Mouse (Mus musculus): ENCODE measurements around the gene Arhgef26.
A peak's percentile ranks its signal among the peaks of the same experiment; 100 is the strongest.

Arhgef26 gene

DNA sequence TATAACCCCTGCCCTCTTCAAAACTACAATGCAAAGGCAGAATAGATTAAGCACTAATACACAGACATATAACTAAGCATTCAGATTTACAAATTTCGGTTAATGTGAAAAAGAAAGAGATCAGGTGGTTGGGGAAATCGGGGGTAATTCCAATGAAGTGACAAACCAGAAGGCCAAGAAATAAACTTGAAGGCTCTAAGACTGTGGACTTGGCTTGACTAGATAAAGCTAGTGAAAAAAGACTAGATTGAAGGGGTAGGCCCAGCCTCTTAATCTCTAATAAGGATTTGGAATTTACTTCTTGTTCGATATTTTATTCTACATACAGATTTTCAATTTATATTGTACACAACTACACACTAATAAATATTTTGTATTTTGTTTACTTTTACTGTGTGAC lies at the start of gene Arhgef26:
Arhgef26 (plus strand) TSS at position 301 of the 400 bp plus-strand sequence.
- DNase-seq (ENCODE audit: low read depth, low spot score): no peak

DNA sequence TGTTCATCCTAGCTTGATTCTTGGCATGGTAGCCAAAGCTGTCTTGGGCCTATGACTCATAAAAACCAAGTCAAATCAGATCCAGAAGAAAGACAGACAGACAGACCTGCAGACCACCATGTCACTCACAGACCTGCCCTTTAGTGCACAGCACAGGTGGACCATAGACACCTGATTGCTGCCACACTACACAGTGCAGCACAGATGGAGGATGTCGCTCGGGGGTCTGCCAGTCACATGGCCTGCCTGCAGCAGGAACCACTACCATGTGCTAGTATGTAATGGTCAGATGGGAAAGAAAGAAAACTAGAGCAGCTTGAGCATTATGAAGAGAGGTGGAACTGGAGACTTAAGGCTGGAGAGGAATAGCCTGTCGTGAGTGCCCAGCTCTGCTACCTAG lies 27.7 kb upstream of the Arhgef26 start:
- no peak for DNase-seq (ENCODE audit: low read depth, low spot score)

DNA sequence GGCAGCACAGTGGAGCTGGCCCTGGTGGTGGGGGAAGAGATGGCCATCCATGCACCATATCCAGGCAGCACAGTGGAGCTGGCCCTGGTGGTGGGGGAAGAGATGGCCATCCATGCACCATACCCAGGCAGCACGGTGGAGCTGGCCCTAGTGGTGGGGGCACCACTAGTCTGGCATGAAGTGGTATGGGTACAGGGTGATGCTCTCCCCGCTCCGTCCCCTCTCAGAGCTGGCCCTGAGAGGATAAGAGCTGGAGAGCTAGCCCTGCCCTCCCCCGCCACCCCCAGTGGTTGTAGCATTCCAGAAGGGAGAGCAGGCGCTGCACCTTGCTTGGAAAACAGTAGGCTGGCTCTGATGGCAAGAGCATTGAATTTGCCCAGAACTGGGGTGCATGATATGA lies 26.9 kb upstream of the Arhgef26 start:
- no peak for DNase-seq (ENCODE audit: low read depth, low spot score)

DNA sequence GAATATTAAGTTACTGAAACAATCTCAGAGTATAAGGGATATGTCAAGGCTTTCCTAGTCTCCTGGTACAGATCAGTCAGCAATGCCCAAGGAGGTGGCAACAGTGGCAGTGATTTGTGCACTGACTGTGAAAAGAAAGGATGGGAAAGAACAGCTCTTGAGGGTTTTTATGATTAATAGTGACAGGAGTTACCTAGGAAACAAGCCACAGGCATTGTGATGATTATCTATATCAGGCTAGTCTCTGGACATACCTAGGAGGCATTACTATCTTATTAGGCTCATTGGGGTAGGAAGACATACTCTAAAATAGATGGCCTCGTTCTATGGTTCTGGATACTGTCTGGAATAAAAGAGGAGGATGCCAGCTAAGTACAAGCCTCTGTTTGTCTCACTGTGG lies 13.4 kb upstream of the Arhgef26 start:
- no peak for DNase-seq (ENCODE audit: low read depth, low spot score)

DNA sequence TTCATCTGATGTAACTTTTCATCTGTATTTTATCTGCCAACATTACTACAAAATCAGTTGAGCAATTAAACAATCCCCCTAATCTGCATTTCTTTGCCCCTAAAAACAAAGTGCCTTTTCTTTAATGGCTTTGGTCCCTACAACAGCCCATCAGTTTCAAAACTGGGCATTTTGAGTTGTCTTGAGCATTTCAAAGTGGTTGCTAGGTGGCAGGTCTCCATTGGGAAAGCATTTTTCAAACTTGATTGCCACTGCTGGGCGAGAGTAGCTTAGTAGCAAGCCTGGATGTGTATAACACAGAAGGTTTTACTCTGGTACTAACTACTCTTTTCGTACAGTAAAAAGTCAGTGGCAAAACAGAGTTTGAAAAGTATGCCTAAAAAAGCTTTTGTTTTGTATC lies 10.2 kb upstream of the Arhgef26 start:
- DNase-seq (ENCODE audit: low read depth, low spot score): no peak

DNA sequence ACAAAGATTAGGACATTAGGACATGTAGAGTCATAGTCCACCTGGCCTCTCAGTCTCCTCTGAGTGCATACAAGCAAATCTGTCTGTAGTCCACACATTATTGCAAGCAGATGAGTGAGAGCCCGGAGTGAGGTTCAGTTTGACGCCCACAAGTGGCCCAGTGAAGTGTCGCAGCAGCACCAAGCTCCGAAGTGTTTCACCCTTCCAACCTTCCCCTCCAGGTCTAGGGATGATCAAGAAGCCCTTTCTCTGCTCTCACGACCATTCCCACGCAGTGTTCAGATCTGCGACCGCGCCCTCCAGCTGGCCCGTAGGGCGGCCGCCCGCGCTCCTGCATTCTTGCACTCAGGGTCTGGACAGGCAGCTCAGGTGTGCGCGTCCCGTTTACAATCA lies 313 bp downstream of the Arhgef26 start:
- DNase-seq (ENCODE audit: low read depth, low spot score): no peak

DNA sequence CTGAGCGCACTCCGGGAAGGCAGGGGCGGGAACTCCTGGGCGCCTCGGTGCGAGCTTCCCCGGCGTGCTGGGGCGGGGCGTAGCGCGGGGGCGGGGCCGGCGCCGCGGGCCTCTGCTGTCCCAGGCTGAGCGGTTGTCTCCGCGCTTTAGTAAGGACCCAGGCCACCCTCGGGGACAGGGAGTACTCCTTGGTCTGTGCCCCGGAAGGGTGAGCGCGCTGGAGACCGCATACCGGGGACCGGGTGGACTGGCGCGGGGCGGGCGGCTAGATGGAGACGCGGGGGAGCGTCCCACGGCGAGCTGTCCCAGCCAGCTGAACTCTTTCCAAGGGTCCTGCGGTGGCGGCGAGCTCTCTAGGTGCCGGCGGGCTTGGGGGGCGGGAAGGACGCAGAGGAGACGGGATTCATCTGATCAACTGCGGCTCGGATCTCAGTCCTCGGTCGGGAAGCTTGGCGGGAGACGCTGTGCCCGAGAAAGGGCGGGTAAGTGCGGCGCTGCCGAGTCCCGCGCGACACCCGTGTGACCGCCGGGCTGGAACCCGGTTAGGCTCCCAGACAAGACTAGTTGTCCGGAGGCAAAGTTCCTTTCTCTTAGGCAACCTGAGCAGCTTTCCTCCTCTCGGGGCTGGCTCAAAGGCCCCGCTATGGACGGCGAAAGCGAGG lies 841 bp downstream of the Arhgef26 start:
- peak; percentile 46 for DNase-seq (ENCODE audit: low read depth, low spot score)

DNA sequence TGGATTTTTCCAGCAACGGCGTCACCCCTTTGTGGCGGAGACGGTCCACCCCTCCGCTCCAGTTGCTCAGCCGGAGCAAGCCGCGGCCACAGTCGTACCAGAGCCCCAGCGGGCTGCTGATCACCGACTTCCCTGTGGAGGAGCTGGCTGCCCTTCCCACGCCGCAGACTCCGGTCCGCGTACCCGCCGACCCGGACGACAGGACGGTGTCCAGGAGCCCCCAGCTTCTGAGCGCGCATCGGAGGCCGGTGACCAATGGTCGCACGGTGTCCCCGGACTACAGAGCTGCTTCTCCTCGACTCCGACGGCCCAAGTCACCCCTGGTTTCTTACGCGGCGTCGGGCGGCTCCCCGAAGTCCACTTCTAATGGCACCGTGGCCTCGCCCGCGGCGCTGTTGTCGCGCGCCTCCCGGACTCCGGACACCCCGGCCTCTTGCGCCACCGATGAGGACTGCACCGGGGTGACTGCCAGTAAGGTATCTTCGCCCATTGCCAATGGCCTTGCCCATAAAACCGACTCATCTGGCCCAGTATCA lies 1.4 kb downstream of the Arhgef26 start:
- DNase-seq (ENCODE audit: low read depth, low spot score): peak; percentile 17

DNA sequence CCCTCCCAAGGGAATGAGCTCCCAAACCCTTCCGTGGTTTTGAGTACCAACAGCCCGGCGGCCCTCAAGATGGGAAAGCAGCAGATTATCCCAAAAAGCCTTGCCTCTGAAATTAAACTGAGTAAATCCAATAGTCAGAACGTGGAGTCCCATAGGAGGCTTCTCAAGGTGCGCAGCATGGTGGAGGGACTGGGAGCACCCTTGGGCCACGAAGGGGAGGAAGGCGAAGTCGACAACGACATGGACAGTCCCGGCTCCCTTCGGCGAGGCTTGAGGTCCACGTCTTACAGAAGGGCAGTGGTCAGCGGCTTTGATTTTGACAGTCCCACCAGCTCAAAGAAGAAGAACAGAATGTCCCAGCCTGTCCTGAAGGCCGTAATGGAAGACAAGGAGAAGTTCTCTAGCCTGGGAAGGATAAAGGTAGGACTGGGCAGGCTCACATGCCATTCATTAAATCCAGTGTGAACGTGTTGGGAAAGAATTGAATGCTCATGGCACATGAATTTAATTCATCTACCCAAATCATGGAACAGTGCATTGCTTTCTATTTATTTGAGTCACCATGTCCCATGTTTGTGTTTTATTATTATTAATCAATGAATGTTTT lies 2.1 kb downstream of the Arhgef26 start:
- DNase-seq (ENCODE audit: low read depth, low spot score): no peak

DNA sequence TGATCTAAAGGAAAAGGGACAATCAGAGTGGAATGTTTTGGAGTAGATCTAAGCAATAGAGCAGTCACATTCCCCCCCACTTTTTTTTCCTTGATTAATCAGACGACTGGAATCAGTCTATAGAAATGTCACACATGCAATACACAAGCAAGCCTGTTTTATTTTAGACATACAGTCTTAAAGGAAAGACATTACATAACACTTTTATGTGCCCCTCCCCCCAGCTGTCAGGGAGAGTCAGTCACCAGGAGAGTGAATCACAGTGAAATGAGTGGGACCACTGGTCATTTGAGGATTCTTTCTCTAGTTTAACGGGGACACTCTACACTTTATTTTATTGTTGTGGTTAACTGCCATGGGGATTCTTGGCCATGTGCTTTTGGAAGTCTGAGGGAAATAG lies 2.7 kb downstream of the Arhgef26 start:
- no peak for DNase-seq (ENCODE audit: low read depth, low spot score)

DNA sequence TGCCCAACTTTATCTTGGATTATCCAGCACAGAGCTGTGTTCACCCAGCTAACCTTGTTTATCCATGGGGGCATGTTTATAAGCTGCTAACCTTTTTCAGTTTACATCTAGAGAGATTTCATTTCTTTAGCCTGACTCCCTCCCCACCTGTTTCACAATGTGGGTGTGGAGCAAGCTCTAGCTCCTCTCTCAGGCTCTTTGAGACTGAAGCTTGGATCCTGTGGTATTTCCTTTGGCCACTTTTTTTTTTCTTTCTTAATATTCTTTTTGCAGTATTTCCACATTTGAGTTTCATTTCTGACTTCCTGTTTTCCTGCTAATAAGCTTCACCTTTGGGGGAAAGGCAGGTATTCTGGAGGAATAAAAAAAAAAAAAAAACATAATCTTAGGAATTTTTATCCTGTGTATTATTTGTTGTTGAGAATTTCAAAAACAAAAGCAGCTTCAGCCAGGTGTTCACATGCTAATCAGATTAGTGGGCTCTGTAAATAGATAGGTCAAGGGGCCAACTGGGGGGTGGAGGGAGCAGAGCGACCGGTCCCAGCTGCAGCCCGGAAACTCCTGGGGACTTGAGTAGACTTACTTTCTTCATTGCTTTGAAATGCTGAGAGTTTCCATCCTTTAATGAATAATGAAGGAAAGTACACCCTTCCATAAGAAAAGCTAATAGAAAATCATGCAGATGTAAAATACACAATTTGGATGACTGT lies 3.5 kb downstream of the Arhgef26 start:
- DNase-seq (ENCODE audit: low read depth, low spot score): peak; percentile 20

DNA sequence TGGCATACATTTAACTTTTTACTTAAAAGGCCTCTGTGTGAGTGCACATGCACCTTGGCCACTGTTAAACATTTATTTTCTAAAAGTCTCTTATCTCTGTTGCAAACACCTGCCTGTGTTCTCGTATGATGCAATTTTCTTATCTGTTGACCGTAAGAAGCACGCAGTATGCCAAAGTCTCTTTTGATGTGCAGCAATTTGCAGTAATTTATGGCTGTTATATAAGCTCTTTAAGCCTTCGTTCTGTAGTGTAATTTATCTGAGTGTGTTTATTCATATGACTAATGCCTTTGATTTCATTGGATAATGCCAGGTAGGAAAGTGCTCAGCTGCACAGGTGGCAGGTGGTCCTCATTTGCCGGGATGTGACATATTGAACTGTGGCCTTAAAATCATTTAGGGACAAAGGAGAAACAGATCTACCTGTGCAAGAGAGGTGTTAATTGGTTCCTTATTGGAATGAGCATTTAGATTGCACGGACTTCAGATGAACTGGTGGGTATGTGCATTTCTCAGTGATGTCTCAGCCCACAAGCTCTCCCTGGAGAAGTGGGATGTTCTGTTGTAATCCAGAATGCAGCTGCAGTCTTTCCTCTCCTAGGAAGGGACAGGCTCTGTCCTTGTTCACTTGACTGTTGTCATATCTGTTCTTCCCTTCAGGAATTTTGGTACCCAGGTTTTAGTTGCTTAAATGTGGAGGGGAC lies 10.5 kb downstream of the Arhgef26 start:
- no peak for DNase-seq (ENCODE audit: low read depth, low spot score)

DNA sequence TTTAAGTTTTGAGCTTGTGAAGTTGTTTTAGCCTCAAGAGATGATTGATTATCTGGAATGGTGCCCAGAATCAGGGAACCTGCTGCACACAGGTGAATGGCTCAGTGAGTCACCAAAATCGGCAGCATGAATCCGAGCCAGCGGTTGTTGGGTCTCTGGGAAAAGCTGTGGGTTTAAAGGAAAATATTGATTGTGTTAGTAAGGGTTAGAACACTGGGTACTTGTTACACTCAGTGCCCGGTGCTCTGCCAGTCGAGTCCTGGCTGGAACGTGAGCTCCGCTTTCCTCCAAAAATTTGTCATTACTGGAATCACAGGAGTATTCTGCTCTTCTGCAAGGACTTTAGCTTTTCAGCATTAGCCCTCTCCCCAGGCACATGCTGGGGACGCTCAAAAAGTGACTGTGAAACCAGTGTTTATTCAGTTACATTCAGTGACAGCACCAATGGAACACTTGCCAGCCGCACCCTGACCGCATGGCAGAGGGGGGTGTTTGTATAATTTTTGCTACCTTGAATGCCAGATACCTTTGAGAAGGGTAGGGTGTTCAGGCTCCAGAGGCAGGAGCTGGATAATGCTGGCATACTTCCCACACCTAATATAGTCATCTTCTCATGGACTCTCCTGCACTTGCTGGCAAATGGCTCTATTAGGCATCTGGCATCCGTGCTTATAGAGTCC lies 11.2 kb downstream of the Arhgef26 start:
- DNase-seq (ENCODE audit: low read depth, low spot score): no peak

DNA sequence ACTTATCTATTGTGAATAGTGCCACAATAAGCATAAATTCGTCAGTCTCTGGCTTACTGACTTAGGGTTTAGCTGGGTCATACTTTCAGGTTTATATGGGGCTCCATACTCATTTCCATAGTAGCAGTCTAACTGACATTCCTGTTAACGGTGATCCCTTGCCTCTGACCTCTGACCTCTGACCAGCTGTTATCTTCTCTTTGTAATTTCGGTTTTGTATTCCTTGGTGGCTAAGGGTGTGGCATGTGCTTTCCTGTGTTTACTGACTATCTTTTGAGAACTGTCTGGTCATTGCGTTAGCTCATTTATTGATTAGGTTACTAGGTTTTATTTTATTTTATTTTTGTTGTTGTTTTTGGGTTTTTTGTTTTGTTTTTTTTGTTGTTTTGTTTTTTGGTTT lies 13.9 kb downstream of the Arhgef26 start:
- DNase-seq (ENCODE audit: low read depth, low spot score): no peak

DNA sequence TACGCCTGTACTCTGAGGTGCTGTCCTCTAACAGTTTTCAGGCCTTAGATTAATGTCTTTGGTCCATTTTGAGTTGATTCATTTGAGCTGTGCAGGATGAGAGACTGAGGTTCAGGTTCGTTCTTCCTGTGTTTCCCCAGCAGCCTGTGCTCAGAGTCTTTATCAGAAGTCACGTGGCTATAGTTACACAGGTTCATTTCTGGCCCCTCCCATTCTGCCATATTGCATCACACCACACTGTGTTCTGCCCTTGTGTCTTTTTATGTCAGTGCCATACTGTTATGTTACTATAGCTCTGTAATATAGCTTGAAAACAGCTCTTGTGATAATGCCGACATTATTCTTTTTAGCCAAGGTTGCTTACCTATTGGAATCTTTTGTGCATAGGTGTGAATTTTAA lies 14.7 kb downstream of the Arhgef26 start:
- no peak for DNase-seq (ENCODE audit: low read depth, low spot score)

DNA sequence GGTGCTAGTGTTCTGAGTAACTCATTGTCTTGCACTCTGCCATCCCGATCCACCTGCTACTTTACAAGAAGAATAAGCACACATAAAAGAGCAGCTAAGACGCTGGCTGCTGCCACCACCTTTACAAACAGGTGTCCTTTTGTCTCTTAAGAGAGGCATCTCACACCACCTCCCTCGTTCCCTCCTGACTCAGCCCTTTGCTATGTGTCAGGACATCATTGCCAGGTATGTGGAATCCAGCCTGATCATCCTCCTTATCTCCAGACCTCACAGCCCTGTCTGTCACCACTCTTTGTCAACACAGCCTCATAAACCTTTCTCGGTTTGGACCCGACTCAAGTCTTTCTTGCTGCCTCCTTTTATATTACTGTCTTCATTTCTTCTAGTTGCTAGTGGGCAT lies 29.7 kb downstream of the Arhgef26 start:
- no peak for DNase-seq (ENCODE audit: low read depth, low spot score)

DNA sequence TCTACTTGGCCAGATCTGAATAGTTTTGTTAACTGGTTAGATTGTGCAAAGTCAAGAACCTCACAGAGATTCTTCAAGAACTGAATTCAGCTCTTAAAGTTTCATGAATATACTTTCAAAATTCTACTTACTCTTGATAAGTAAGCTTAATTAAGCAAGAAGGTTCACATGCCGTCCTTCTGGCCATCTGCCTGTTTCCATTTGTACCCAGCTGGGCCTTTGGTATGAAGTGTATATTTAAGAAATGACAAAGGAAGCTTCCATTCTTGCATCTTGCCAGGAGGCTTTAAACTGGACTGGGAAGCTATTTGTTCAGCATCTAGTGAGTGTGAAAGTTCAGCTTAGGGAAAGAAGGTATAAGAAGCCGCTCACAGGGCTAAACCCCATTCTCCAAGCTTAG lies 34.7 kb downstream of the Arhgef26 start:
- DNase-seq (ENCODE audit: low read depth, low spot score): no peak

DNA sequence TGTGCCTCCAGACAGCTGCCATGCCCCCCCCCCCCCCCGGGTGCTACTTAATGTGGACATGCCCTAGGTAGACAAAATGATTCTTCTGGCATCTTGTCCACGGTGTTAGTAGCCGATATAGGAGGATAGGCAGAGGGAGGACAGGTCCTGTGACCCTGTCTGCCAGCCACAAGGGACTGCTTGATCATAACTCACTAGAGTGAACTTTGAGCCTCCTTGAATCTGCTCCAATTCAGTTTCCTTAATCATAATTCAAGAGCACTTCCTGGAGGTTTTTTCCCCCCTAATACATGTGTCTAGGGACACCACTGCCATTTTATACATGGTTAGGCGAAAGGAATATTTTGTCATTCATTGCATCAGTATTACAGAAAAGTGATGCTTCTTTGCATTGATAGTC lies 36.2 kb downstream of the Arhgef26 start:
- DNase-seq (ENCODE audit: low read depth, low spot score): no peak

DNA sequence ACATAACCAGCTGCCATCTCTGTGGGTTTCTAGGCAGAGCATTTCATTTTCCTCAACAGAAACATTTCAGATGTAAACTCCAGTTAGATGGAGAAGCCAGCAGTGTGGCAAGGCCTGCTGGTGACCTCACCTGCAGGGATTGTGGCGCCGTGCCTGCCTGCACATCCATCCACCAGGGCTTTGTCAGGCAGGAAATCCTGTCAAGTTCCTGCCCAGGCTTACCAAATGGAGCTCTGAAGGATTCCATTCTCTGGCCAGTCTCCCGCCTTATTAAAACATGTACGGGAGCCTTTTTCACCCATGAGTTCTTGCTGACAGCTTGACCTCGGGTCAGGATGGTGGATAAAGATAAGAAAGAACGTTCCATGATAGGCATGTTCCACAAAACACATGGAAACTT lies 36.7 kb downstream of the Arhgef26 start:
- DNase-seq (ENCODE audit: low read depth, low spot score): no peak

DNA sequence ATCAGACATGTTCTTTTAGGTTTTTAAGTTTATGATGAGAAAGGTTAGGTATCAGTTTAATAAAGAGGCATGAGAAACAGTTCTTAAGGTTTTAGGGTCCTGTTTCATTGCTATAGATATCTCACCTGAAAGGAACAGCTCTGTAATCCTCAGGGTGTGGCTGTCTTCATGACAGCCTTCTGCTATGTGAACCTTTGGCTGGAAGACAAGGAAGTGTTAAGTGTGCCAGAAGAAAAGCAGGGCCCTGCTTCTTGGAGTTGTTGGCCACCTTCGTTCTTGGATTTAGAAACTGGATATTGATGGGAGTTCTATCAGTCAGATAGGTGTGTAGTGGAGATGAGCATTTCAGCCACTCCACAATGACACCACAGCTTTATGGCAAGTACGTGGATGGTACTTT lies 38.6 kb downstream of the Arhgef26 start:
- no peak for DNase-seq (ENCODE audit: low read depth, low spot score)

DNA sequence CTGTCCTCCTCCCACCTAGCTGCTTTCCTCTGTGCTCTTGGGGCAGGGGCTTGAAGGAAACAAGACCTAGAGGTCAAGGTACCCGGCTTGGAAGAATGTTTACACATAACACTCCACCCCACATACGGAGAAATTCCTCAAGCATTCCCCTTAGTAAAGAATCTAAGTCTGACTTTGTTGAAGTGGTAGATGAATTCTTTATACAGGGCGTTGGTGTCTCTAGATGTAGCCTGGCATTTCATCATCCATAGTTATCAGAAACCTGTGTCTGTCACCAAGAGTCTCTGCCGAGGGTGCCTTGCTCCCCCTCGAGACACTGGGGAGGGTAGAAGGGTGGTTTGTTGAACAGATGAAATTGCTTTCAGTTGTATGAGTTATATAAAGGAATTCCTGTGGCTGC lies 41.8 kb downstream of the Arhgef26 start:
- DNase-seq (ENCODE audit: low read depth, low spot score): no peak

DNA sequence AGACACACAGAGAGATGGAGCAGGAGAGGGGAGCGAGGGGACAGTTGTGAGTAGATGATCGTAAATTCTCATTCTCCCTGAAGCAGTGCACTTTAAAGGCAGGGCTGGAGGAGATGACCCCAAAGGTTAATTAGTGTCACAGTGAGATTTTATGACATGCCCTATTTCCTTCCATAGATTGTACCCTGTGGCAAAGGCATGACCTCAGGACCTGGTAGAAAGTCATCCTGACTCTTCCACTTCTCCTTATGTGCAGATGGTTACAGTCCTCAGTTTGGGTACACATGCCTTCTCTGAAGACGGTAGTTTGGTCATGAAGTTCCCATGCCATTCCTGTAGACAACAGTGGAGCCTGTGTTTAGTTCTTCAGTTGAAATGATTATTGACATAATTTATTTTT lies 42.3 kb downstream of the Arhgef26 start:
- DNase-seq (ENCODE audit: low read depth, low spot score): no peak
